Mouse (Mus musculus) testis, postnatal 14 days (tissue): ENCODE measurements around the gene Tbx15.

ENCODE experiments used
- DNase-seq: peaks from one replicate; pipeline ENCODE4 v3.0.0; 2021; ENCODE audit warnings: low spot score

The Tbx15 gene

DNA sequence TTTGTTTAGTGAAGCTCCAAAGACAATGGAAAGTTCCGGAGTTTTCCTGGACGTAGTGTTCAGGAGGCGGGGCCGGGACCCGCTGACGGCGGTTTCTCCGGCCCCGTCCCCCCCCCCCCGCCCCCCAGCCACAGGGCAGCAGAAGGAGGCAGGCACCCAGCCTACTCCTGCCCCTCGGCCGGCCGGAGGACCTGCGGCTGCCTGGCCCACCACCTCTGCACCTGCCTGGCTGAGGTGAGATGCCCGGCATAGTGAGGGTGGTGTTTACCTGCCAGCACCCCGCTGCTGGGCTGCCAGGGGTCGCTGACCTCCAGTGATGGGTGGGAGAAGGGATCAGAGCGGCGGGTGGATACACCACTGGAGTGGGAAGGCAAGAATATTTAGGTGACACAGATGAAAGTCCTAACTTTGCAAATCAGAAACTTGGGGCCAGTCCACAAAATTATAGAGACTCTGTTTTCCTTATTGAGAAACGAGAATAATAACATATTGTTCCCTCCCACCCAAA lies at the start of gene Tbx15:
Gene Tbx15, plus strand, starts transcription at position 169 of the 508 bp plus-strand sequence.
- no peak for DNase-seq

DNA sequence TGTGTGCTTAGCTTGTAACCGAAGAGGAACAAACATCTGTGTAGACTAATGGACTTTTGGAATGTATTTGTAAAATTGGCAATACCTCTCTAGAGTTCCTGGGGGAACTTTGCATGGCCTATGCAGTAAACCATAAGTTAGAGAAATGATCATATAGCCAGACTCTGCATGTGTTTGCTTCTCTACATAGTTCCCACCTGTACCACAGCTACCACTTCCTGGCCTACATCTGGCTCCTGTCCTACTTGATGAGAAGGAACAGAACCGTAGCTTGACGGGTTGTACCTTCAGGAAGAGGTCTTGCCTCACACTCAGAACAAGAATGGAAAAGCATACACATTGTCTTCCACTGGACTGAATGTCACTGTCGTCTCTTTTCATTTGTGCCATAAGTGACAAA lies 46.6 kb upstream of the Tbx15 start:
- DNase-seq, result no peak

DNA sequence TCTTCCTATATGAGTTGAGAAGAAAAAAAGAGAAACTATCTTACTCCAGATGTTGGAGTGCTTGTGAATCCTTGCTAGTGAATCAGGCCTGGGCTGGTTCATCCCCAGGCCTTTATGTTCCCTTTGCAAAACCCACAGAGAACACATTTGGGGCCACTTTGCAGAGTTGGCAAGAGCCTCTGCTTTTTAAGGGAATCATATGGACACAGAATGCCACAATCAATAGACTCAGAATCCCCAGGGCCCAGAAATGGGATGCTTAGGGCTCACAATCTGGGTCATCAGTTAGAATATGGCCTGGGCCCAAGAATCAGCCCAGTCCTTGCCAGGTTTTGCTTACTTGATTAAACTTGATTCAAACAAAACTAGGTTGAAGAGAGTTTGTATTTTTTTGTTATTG lies 36.9 kb upstream of the Tbx15 start:
- DNase-seq, result no peak

DNA sequence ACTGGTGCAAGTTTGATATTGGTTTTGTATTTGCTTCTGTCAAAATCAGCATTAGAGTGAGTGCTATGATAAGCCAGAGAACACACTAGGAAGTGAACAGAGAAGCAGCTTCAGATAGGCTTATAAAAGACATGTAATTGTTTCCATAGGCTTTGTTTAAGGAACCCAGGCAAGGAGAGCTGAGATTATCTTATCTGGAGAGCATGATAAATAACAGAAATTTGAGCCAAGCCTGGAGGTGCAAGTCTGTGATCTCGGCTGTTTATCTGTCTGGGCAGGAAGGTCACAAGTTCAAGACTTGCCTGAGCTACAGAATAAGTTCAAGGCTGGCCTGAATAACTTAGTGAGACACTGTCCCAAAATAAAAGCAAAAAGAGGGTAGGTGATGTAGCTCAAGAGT lies 31.8 kb upstream of the Tbx15 start:
- DNase-seq, result no peak

DNA sequence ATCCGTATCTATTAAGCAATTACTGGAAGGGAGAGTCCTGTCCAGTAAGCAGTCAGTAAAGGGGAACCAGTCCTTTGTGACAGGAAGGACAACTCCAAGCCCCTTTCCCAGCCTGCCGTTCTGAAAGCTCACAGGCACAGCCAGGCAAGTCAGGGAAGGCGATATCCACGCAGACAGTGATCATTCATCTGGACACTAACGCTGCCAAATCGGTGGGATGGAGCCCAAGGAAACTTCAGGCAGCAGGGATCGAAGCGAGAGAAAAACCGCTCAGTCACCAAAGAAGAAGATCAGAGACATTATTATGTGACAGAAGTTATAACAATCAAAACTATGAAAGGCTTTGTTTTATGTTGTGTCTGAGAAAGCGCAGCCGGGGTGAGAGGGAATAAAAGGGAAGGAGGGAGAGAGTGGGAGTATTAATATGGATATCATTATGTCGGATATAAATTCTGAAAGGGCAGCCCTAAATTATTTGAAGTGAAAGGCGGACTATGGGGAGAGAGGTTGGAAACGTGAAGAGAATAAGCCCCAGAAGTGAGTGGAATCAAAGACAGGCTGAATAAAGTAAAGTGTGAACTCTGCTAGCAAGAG lies 29.0 kb upstream of the Tbx15 start:
- no peak for DNase-seq

DNA sequence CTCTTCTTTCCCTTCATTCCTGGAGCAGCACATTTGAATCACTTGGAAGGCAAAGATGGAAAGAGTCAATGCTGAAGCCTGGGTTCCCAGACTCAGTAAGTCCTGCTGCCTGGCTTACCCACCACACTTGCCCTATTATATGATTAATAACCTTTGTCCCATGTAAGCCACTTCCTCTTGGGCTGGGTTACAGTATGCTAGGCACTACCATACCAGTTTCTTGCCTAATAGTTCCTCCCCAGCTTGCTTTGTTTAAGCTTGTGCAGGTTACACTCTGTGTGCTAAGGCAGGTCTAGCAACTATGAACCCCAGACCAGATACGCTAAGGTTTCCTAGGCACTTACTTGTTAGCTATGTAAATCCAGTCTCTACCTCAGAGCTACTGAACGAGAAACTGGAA lies 12.4 kb upstream of the Tbx15 start:
- no peak for DNase-seq

DNA sequence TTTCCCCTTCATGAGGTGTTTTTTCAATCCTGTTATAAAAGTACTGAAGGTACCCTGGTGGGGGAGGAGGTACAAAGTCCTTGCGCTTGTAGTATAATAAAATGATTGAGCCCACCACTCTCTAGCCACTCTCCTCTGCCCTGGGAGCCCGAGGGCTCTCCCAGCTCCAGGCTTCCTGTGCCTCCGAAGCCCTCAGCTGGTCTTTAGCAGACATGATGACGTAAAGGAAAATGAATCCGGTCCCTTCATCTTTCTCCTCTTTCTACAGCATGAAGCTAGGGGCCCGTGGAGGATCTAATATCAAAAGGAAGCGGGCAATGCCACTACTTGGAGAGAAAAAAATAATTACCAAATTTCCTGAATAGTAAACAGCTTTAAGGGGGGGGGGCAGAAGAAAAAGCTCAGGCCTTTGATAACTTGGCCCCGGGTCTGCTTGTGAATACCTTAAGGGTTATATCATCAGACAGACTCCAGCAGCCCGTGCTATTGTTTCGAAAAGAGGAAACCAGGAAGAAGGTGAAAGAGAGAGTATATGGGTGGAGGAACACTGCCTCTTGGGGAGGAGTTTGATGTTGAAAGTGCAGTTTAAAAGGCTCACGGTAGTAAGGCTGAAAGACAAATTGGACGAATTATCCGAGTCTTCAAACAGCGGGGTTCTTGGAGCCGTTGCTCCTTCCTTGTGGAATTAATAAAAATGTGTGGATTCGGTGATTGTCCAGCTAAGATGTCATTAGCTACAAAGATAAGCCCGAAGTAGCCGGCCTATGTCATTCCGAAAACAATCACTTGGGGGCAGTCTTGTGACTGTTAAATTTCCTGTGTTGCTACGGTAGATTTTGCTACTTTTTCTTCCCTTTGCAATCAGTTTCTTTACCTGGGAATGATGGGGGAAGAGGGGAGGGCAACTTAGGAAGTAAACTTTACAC lies 6.5 kb upstream of the Tbx15 start:
- DNase-seq, result no peak

DNA sequence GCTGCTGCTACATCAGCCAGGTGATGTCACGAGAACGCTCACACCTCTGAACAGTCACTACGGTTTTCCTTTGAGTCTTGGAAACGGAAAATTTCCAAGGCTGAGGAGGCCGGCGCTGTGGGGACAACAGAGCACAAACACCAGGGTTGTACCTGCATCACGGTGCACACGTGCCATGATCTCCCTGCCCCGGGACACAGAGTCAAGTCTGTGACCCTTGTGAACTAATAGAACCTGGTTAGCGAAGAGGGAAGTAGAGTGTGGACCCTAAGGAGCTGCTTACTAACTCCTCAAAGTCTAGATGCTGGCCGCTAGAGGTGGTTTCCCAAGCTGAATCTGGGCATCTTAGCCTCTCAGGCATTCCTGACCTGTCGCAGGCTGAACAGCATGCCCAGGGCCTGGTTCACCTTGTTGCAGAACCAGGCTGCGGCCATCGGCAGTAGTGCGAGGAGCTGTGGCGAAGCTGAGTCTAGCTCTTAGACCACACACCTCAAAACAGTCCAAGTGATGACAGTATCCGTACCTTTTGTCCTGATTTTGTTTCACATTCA lies 5.8 kb upstream of the Tbx15 start:
- DNase-seq, result no peak

DNA sequence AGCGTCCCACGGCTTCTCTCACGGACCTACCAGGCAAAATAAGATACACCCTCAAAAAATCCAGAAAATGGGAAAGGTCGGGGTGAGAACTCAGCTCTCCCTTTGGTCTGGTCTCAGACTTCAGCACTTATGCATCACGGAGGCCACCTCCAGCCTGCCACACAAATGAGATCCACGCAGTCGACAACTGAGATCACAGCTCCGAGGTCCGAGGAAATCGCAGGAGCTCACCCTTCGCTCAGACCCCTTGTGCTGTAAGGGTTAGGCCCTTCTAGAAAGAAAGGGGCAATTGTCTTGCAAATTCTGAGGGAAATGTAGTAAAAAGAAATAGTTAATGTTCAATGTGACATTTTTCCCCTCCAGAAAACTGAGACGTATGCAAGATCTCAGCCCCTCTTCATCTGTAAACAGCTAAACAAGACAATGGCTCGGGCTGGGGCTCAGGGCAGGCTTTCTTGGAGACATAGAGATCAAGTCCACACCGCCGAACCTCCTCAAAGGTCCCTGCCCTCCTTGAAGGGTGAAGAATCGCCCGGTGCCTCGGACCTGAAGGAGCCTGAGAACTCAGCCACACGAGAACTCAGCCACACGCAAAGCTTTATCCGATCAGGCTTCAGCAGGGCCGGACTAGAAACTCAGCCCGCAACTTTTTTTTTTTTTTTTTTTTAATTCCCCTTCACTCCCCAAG lies 4.9 kb upstream of the Tbx15 start:
- DNase-seq, result no peak

DNA sequence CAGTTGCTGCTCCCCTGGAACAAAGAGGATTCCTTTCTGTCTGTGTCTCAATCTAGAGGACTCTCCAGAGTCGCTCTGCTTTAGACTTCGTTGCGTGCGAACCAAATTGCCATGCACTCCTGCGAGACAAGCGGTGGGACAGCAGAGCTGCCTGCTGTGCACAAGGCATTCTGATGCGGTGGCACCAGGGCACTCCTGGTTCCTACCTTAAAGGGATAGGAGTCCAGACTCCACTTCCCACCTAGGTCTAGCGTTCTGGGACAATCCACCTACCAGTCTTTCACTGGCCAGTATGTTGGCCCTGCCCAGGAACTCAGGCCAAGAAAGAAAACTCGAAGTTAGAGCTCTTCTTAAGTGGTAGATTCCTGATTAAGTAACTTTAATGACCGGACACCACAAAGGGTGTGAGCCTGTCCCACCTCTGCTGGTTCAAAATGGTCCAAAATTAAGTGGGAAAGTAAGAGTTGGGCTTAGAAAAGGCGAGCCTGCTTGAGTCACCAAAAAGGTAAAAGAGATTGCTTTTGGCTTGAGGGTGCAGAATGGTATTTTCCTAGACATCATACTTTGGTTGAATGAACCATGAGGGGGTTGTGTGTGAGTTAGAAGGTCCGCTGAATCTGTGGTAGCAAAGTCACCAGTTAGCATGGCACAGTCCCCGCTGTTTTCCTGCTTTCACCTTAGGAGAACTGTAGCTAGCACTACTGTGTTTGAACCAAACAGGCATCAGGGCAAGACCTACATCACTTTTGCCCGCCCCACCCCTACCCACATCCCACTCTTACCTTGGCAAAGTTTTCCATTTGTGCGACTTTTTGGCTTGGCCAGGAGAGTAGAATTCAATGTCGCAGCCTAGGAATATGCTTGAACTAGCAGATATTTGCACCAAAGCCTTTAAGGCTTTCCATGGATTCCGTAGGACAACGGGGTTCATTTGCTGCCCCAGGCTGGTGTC lies 4.1 kb upstream of the Tbx15 start:
- no peak for DNase-seq

DNA sequence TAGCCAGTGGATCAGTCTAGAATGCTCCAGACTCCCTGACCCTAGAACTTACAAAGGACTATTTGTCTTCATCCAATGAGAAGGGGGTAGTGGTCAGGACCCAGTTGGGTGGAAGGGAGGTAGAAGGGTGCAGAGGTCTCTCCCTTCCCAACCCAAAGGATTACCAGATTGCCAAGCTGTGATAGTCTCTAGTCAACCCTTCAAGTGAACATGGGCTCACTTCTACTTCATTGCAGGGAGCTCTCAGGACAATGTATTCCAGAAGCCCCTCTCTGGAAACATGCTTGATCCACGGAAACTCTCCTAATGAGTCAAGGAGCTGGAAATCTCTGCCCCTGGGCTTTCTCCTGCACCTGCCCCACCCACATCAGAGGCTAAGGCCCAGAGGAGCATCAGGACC lies 1.5 kb upstream of the Tbx15 start:
- DNase-seq, result no peak

DNA sequence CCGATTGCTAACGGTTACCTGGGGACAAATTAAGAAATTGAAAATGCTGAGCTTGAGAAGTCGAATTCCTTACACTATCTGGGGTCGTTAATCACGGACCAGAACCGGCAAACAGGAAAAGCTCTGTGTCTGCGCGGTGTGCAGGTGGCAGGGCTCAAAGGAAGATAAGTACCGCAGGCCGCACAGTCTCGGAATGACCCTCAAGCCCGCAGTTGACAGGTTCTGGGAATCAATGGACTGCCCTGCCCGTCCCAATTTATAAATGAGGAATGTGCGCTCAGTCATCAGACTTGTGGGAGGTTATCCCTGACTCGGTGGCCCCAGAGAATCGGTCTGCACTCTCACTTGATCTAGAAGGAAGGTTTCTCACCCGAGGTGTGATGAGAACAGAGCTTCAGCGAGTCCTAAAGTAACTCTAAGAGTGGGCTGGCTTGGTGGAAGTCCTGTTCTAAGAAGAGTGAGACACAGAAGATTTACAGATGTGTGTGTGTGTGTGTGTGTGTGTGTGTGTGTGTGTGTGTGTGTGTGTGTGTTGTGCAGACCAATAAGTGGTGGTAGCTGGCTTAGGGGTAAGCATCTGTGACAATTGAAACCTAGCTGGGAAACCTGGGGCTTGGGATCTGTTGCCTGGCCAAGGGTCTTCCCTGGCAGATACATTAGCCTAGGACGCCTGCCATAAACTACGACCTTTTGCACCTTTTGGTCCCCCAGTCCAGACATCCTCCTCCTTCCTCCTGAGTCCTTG lies 708 bp upstream of the Tbx15 start:
- DNase-seq, result no peak

DNA sequence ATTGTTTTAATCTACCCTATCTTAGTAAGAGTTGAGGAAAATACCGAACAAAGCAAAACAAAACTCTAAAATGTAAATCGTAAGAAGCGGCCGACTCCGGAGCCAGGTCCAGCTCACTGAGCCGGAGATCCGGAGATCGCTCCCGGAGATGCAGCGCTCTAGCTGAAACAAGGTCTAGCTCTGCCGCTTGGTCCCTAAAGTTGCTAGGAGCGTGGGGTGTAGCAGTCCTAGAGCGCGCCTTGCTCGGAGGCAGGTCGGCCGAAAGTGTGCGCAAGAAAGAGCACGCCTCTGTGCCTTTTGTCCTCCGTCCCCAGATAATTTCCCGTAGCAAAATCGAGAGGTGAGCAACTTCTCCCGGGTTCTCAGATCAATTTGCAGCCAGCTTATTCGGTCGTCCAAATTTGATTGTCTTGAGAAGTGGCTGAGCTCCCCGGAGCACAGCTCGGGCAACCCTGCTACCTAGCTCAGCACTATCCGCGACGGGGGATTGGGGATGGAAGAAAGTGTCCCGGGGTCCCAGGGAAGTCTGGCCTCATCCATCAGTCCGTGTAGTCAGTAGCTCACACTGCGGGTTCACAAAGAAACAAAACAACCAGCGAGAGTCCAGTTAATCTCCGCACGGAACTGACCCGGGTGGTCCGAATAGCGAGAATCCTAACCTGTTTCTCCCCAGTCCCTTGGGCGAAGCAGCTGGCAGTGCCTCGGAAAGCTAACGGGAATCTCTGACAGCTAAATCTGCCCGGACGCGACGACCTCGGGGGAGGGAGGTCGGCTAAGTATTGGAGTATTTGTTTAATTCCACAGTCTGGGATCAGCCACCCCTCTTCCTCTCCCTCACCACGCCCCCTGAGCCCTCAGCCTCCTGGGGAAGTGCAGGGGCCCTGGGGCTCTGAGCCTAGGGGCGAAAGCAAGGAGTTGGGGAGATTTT lies 894 bp downstream of the Tbx15 start:
- DNase-seq, result no peak

DNA sequence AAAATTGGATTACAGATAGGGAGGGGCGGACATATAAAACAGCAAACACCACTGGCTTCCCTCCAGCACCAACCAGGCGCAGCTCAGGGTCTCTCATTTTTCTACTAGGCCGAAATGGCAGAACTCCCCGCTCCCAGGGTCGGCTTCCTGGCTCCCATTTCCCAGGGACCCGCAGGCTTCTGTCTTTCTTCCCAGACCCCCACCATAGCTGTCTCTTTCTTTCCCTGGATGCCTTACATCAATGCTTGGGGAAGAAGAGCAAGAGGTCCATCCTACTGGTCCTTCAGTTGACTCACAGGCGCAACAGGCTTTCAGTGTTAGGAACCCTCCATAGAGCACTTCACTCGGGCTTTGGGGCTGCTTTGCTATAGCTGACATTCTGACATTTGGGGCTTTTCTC lies 2.3 kb downstream of the Tbx15 start:
- DNase-seq, result no peak

DNA sequence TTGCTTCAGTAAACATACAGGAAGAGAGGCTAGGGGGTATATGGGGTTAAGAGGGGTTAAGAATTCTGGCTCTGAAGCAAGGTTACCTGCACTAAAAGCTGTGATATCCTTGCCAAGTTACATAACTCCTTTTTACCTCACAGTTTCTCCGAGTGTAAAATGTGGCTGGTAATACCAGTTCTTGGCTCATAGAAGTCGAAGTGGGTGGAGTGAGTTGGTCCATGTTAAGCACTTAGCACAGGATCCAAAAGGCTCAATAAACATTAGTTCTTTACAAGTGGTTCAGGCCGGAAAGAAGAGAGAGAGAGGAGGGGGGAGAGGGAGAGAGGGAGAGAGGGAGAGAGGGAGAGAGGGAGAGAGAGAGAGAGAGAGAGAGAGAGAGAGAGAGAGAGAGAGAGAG lies 5.2 kb downstream of the Tbx15 start:
- DNase-seq, result no peak

DNA sequence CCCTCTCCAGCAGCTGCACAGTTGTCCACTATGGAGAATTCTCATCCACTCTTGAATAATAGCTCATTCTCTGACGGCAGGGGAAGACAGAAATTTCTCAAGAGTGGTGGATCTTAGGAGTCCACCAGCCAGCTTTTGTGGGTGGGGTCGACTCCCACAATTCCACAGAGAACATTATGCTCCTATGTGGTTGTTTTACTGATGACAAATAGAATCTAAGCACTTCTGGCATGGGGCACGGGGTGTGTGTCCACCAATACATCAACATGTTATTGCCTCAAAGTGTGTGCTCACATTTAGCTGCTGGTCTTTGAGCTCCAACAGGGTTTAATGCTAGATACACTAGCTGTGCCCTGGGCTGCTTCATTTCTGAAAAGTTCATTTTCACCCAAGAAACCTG lies 6.4 kb downstream of the Tbx15 start:
- no peak for DNase-seq

DNA sequence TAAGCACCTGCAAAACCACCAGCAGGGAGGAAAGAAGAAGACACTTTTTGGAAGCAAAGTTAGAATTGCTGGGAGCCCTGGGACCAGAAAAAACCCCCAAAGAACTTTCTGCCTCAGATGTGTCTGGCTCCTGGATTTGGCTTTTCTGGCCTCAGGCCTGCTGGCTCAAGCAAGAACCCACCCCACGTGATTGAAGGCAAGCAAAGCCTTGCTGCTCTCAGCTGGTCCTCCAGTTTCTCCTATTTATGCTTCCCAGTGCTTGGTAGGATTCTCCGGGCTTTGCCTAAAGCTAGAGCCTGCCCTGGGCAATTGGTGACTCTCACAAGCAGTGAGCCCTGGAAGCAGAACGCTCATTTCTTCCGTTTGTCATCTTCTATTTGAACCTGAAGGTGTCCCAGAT lies 7.4 kb downstream of the Tbx15 start:
- DNase-seq, result no peak

DNA sequence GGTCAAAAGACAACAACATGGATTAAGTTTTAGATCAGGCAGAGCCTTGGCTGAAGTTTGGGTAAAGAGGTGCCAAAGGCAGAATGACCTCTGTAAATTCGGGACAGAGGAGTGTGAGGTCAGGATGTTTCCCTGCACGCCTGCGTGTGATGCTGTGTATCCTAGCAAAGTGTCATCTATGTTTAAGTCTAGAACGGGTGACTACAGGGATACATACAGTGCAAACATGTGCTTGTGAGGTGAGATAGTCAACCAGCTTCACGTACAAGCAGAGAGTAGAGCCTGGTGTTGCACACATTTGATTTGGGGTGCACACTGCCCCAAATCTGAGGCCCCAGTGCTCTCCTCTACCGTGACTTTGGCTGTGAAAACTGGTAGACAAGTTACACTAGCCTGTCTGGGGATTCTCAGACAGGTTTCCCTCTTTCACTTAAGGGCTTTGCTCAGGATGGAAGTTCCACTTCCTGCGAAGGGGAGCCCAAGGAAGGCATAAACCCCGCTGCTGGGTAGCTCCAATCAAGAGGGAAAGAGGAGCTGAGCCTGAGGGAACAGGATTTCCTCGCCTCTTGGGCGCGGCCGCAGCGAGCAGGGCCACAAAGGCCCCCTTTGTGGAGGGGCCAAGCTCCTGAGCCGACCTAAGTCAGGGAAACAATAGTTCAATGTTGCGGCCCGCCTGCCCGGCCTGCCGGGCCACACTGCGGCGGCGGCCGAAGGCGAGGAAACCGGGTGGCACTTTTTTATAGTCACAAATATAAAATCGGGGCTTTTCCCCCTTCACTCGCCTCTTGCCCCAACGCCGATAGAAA lies 8.0 kb downstream of the Tbx15 start:
- no peak for DNase-seq
